Mouse (Mus musculus): ENCODE data around the gene Trpm4.
"Not testable (repeated sequence)": the region's sequence is repeated elsewhere in the genome, so short reads cannot be mapped to it uniquely, and the experiment has no call there.

Gene Trpm4

DNA sequence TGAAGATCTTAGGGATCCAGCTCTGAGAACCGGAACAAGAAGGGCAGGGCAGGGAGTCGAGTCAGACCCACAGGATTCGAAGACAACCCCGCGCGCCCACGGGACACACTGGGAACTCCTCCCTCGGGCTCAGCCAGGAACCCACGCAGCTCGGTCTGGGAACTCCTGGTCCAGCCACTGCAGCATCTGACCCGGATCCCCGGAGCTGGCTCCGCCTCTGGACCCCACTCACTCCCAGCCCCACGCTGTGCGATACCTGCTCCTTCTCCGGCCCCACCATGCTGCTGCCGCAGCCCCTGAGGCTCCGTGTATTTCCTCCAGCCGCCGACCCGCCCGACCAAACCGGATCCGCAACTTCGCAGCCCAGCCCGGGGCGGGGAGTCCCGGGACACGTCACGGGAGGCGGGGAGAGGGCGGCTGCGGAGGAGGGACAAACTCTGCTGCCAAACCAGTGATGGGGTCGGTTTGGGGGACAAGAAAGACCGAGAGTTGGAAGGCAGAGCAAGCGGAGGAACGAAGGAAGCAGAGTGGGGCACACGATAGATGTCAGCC, at the start of gene Trpm4:
Gene Trpm4 (minus strand): TSS at position 350 of the 552 bp plus-strand sequence.
- DNase-seq (ENCODE audit: low spot score in 2 of 2): peak; percentile 90 to 91

DNA sequence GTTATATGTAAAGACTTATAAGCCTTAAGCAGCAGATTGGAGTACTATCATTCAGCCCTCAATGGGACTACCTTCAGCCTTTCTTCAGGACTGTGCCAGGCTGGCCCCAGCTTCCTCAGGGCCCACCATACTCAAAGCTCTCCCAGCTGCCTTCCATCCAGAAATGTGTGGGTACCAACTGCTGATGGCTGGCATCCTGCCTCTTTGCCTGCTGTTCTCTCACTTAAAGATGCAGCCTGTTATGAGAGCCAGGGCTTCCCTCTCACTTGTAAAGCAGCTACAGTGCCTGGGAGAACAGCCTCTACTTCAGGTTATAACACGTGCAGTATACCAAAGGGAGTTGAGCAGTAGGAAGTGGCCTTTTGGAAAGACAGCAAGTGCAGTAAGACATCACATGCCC, 42.5 kb upstream of the Trpm4 start:
- DNase-seq (ENCODE audit: low spot score in 2 of 2): no peak

DNA sequence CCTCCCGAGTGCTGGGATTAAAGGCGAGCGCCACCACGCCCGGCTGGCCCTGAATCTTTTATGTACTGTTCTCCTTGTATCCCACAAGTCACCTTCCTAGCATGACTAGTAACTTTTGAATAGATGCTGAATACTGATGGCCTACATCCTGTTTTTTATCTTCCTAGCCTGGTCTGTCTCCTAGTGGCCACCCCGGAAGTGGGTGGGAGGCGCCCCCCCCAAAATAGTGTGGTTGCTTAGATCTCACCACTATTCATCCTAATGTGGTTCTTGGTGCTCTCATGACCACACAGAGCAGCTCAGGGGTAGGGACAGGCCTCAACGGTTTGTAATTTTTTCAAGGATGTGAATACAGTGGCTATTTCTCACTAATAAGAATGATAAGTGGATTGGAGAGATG, 41.0 kb upstream of the Trpm4 start:
- DNase-seq (ENCODE audit: low spot score in 2 of 2): no peak

DNA sequence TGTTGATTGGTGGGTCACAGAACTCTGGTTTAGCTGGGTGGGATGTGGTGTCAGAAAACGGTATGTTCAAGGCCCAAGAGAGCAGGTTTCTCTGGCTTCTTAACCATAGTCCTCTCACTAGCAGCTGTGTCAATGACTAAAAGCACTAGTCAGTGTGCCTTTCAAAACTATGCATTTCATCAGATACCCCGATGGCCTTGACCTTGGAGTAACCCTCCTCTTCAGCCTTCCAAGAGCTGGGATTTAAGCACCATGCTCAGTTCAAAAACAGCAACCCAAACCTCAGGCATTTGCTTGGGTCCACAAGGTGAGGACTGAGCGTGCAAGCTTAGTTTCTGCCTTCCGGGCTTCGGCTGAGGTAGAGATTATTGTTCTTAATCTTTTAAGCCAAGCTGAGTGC, 38.8 kb upstream of the Trpm4 start:
- no peak for DNase-seq (ENCODE audit: low spot score in 2 of 2)

DNA sequence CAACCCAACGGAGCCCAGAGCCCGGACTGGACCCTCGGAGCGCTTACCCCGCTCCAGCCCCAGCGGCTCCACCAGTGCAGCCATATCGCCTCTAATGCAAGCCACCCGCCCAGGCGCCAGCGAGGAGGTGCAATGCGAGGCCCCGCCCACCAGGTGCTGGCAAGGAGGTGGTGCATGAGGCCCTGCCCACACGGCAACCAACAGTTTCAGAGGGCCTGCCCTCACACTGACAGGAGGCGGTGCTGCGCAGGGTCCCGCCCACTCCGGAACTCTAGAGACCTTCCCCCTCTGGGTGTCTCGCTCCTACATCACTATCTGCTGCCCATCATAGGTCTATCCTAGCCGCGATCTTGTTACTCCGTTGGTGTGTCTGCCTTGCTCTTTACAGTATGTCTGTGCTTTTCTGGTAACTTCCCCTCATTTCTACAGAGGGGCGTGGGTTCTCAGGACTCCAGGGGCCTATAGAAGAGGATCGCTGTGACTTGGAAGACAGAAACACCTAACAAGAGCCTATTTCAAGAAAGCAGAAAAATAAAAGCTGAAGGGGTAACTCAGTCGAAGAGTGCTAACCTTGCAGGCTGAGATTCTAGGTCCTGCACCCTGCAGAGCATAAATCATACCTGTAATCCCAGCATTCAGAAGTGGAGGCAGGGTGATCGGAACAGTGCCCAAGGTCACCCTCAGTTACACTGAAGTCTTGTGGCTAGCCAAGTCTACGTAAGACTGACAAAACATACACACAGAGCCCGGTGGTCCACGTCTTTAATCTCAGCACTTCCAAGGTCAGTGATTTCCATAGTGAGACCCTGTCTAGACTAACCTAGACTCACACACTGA, 37.1 kb upstream of the Trpm4 start, which contains the start of gene Lin7b:
Gene Lin7b (minus strand): TSS at position 109 of the 837 bp plus-strand sequence.
- DNase-seq (ENCODE audit: low spot score in 2 of 2): peak; percentile 78 to 91

DNA sequence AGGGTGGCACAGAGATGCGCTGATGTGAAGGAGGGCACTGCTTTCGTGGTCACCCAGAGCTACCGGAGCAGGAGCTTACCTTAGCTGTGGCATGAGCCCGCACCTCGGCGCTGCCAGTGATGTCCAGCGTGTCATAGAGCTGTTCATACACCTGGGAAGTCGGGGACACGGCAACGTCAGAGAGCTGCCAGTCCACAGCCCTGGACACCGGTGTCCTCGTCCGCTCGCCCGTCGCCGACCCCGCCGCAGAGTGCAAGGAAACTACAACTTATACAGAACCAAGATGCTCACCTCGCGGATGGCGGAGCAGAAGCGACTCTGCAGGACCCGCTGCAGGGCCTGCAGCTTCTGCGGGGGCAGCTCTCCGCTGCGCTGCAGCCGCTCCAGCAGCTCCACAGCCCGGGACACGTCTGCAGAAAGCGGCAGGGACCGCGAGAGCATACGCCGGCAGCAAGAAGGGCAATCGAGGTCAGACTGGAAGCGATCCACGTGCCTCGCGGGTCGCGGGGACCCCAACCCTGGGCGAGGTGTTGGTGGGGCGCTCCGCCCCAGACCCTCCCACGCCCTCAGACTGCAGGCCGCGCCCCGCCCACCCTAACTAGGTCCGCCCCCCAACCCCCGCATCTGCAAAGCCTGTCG, 36.4 kb upstream of the Trpm4 start:
- no peak for DNase-seq (ENCODE audit: low spot score in 2 of 2)

DNA sequence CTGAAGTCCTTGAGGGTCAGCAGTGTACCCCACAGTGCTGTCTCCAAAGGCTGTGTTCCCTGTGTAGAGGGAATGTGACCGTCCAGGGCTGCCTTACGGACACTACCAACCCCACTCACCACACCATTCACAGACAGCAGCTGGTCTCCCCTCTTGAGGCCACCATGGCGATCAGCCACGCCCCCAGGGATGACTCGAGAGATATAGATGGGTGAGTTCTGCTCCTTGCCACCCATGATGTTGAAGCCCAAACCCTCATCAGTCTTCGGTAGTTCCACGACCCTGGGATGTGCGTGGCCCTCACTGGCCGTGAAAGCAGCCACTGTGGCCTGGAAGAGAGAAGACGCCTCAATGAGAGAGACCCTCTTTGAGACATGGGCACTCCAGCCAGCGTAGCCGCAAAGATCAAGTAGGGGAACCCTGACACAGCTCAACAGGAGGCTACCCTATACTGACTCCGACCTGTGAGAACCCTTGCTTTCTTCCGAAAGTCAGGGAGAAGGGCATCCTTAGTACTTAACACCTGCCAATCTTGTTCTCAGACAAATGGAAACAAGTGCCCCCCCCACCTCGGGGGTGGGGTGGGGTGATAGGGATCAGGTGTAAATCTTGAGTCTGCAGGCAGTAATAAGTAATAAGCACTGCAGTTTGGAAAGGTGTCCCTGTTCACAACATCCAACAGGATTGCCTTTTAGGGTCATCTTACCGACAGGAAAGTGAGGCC, 35.6 kb upstream of the Trpm4 start:
- DNase-seq (ENCODE audit: low spot score in 2 of 2): no peak

DNA sequence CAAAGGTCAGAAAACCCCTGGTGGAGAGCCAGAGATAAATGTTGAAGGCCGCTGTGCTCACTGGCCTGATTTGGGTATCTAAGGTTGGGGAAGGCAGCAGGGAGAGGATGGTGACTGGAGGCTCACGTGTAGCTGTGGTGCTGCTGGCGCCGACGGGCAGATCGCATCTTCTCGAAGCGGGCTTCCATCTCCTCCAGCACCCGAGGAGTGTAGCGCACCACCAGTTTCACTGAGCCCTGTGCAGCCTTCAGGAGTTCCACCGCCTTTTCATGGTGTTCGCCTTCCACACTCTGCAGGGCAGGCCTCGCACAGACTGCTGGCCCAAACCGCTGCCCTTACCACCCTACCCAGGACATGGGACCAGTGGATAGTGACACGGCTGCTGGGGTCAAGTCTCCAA, 34.6 kb upstream of the Trpm4 start:
- DNase-seq (ENCODE audit: low spot score in 2 of 2): no peak

DNA sequence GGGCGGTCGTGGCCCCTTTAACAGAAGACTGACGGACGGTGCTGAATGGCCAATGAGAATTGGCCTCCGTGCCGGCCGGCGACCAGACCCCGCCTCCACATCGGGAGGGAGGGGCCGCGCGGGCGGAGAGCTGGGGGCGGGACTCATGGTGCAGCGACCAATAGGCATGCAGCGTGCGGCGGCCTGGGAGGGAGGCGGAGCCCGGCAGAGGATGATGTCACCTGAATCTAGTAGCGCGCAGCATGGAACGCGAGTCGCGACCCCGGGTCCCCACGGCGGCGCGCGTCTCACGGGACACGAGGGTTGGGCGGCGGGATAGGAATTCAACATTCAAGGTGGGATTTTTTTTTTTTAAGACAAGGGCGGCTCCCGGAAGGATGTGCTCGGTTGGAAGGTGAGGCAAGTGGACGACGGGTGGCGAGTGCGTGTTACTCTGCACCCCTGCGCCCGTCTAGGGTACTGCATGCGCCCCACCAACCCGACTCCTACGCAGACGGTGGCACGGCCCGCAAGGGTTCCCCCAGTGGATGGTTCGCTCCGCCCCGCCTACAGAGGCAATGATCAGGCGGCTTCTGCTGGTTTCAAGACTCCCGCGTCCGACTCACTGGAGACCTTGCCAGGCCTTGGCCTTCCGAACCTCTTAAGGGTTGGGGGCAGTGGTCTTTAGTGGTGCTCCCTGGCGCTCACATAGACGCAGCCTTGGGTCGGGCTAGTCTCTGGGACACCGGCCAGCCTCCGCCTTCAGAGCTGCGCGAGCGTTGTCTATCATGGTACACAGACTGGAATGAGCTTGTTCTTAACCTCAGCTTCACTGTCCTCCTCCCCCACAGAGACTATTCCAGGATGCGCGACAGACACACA, 33.7 kb upstream of the Trpm4 start:
- DNase-seq (ENCODE audit: low spot score in 2 of 2): peak; percentile 96 to 98

DNA sequence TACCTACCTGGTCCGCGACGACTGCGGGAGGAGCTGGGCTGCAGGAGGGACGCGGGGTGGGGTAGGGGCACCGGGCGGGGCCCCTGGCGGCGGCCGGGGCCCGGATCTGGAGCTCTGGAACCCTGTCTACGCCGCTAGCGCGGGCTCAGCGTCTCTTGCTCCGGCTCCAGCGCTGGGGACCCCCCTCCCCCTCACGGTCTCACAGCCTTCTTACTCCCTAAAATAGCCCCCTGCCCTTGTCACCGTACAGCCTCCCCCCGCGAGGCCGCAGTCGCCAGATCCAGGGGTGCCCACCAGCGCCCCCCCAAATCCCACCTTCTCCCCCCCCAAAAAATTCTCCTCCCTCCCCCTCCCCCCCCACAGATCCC, 33.1 kb upstream of the Trpm4 start, which contains the start of gene Ppfia3:
Gene Ppfia3 (minus strand): TSS at position 368 of the 368 bp plus-strand sequence.
- DNase-seq (ENCODE audit: low spot score in 2 of 2): no peak

DNA sequence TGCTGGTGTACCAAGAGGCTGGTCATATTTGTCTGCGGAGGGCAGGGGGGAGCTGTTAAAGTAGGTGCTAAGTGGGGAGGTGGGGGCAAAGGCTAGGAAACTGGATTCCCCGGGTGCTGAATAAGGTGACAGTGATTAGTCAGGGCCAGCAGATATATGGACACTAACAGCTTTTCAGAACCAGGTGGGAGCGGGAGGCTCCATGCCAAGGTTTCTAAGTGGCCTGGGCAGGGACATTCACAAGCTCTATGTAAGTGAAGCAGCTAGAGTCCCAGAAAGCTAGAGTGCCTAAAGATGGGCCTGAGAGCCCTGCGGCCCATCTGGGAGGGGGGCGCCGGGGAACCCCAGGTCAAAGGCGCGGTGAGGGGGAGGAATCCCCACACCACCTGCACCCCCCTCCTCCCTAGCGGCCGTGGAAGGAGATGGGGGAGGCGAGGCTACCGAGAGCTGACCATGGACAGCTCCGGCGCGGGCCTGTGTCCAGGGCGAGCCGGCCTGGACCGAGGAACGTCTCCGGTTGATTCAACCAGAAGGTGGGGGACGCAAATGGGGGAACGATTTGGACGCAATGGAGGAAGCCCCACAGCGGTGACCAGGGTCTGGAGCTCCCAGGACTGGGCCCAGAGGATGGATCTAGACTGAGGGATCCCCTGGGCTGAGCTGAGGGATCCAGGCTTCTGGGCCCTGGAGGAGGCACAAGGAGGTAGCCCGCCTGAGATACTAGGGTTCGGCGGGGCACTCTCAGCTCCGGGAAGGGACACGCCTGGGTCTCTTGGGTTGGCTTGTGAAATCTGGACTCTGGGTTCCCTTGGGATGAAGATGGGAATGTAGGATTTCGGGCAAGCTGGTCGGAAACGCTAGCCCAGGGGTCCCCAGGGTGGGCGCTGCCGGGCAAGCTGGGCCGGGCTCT, 32.4 kb upstream of the Trpm4 start:
- DNase-seq (ENCODE audit: low spot score in 2 of 2): peak; percentile 20 to 50

DNA sequence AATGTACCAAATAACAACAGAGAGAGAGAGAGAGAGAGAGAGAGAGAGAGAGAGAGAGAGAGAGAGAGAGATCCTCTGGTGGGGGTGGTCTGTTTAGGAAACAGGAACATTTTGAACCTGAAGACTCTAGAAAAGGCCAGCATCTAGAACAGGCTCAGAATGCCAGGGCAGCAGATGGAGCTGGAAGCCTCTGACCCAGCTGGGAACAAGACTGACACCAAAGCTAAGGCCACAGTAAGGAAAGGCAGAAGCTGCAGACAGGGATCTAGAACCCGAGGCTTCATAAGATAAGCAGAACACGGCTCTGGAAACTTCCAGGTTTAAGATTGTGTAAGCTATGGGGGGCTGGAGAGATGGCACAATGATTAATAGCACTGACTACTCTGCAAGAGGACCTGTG, 30.4 kb upstream of the Trpm4 start:
- DNase-seq (ENCODE audit: low spot score in 2 of 2): no peak

DNA sequence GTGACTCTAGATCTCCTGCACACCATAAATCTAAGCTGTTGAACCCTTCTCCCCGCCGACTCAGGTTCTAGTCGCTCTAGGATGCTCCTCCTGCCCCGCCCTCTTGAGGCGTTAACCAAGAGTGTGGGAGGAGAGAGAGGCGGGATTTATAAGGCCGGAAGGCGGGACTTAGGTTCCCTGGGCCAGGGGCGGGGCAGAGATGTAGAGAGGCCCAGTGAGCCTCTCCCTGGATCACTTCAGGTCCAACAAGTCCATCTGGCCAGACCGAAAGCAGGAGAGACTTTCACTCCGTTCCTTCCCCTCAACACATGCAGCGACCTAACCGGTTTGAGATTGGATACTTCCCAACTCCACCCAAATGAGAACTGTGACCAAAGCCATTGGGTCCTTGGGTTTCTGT, 29.2 kb upstream of the Trpm4 start:
- peak; percentile 53 to 73 for DNase-seq (ENCODE audit: low spot score in 2 of 2)

DNA sequence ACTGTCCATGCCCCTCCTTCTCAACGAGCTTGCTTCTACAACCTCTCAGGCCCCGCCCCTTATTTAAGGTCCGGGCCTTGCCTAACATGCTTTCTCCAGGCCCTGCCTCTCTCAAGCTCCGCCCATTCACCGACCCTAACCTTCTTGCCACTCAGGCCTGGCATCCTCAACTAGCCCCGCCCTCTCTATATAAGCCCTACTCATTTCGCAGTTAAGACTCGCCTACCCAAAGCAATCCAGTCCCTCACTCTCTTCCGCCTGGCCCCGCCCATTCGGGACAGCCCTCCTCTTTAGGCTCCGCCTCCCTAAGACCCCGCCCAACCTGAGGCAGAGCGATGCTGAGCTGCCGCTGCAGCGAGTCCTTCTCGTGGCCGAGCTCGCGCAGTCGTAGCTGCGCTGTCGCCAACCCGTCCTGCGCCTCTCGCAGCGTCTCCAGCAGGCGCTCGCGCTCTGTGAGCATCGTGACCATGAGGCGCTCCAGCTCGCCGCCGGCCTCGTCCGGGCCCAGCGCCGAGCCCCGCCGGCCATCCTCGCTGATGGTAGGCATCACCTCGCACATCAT, 27.7 kb upstream of the Trpm4 start:
- DNase-seq (ENCODE audit: low spot score in 2 of 2): peak; percentile 73 to 75

DNA sequence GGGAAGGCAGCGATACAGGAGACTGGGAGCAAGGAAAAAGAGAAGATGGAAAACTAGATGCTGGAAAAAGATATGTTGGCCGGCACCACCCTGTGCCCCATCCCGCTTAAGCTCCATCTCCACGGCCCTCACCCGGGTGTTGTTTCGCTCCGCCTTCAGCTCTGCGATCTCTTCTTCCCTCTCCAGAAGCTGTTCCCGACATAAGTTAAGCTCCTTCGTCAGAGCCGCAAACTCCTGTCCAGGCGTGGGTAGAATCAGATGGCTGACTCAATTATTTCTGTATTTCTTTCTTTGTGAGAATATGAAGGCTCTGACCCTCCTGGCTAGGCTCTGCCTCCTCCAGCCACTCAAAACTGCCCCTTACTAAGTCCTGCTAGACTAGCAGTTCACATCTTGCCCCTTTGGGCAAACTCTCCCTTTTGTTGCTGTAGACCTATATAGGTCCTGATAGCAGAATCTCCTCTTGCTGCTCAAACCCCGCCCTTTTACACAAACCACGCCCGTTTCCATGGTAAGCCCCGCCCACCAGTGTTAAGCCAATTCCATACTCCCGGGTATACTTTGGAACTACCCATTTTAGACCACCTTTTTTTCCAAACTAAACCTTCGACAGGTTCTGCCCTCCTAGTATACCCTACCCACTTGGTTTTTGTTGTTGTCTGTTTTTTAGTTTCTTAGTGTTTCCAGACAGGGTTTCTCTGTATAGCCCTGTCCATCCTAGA, 27.0 kb upstream of the Trpm4 start:
- DNase-seq (ENCODE audit: low spot score in 2 of 2): no peak

DNA sequence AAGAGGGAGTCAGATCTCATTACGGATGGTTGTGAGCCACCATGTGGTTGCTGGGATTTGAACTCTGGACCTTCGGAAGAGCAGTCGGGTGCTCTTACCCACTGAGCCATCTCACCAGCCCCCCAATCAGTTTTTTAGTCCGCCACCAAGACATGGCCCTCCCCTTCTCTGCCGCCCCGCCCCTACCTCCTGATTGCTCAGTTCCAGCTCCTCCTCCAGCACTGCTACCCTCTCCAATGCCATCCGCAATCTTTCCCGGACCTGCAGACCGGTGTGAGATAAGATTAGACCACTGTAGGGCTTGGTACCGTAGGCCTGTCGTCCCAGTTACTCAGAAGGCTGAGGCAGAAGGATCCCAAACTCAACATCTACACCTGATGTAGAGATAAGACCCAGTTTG, 25.5 kb upstream of the Trpm4 start:
- not testable (repeated sequence) for DNase-seq (ENCODE audit: low spot score in 2 of 2)

DNA sequence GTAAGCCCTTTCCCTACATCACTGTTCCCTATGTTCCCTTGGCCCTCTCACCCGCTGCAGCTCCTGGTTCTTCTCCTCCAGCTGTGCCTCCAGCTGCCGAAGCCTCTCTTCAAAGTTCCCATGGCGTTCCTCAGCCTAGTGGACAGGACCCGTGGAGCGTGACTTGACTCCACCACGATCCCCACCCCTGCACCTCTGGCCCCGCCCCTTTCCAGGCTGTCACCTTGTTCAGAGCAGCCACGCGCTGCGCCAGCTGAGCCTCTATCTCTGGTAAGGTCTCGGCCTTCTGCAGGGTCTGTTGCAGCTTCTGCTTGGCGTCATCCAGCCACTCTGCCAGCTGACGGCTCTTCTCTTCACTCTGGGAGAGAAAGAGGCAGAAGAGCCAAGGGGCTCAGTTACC, 22.5 kb upstream of the Trpm4 start:
- no peak for DNase-seq (ENCODE audit: low spot score in 2 of 2)

DNA sequence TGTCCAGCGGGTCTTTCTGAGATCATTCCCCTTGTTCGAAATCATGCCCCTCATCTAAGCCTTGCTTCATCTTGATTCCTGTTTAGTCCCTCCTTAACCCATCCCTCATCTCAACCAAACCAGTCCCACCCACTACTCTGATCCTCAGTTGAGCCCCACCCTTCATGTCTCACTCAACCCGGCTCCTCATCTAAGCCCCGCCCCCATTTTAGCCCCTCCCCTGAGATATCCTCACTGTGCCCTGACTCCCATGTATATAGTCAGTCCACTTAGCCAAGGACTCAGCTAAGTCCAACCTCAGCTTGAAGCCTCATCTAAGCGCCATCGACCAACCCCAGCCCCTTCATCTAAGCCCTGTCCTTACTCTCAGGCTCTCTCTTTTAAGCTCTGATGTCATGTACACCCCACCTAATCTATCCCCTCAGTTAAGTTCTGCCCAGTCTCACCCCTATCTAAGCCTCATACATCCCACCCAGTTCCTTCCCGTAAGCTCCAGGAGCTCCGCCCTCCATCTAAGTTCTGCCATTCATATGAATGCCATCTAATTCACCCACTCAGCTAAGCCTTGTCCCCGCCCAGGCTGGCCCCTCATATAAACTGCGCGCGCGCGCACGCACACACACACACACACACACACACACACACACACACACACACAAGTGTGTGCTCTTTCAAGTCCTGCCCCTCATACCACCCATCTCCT, 21.9 kb upstream of the Trpm4 start:
- no peak for DNase-seq (ENCODE audit: low spot score in 2 of 2)

DNA sequence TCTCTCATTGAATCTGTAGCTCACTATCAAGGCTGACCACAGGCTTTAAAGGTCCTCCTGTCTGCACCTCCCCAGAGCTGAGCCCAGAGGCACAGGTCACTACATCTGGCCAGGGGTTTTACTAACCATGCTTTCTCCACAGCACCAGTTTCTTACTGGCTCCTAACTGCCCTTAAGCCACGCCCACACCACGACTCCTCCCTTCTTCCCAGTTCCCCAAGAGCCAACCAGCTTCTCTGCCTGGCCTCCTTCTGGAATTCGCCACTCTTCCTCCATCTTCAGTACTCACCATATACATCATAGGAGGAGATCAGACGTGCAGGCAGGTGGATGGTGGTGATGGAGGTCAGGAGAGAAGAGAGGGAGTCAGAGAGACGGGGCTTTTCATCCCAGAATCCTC, 19.5 kb upstream of the Trpm4 start:
- no peak for DNase-seq (ENCODE audit: low spot score in 2 of 2)

Data from urinary bladder, postnatal 36 days (tissue).